Mouse (Mus musculus) E14TG2a.4 (cell line): ENCODE results near the gene Surf4.

ENCODE experiments used
- H3K27me3 ChIP-seq: 2 replicates; pipeline ENCODE4 v1.6.1; 2014; ENCODE audit warnings: low read length, control low read depth; ENCODE audit not compliant: insufficient read depth
- H3K36me3 ChIP-seq: 2 replicates; pipeline ENCODE4 v1.6.1; 2014; ENCODE audit warnings: low read length, control low read depth; ENCODE audit not compliant: insufficient read depth
- H3K4me1 ChIP-seq: replicated peaks from 2 replicates; pipeline ENCODE4 v1.6.1; 2014; ENCODE audit warnings: low read depth, low read length, control low read depth
- H3K4me3 ChIP-seq: replicated peaks from 2 replicates; pipeline ENCODE4 v1.5.1; 2014; ENCODE audit warnings: mild to moderate bottlenecking, low read length
- H3K9me3 ChIP-seq: 2 replicates; pipeline ENCODE4 v1.6.1; 2014; ENCODE audit warnings: low read length, control low read depth
- CTCF ChIP-seq: conservative IDR thresholded peaks from 2 replicates; pipeline ENCODE4 v1.5.1; 2014; ENCODE audit warnings: low read length
- NANOG ChIP-seq: IDR thresholded peaks from 2 replicates; pipeline ENCODE4 v1.6.1; 2014; ENCODE audit warnings: borderline replicate concordance, low read length, mixed read lengths
- POU5F1 ChIP-seq: IDR thresholded peaks from 2 replicates; pipeline ENCODE4 v1.6.1; 2014; ENCODE audit warnings: low read length, borderline replicate concordance

Gene Surf4

GRCm38 (mm10) chr2:26919684-26920083 lies 14.0 kb downstream of the Surf4 start:
- Histone ChIP-seq H3K36me3 (peaks cover 83% of the 10 kb centered on the region), H3K27me3 (no peaks in the 10 kb centered on the region), H3K9me3 (peaks cover 9% of the 10 kb centered on the region; the same call in 1 of the 2 replicates), H3K4me3 (no peak overlapping the region), H3K4me1 (peaks cover 55% of the 10 kb centered on the region)
- no peak for TF ChIP-seq NANOG
- TF ChIP-seq POU5F1: no peak
- no peak for TF ChIP-seq CTCF

GRCm38 (mm10) chr2:26916738-26917137 lies 17.0 kb downstream of the Surf4 start:
- Histone ChIP-seq H3K4me3 (peak overlapping the region; percentile 92), H3K4me1 (peaks cover 68% of the 10 kb centered on the region), H3K36me3 (peaks cover 83% of the 10 kb centered on the region), H3K9me3 (peaks cover 35% of the 10 kb centered on the region), H3K27me3 (no peaks in the 10 kb centered on the region)
- TF ChIP-seq POU5F1 (no peak), NANOG (no peak), CTCF (no peak)

- peaks cover 41% of the 10 kb centered on the region for H3K9me3 ChIP-seq
- peaks cover 66% of the 10 kb centered on the region for H3K4me1 ChIP-seq
- no peak for TF ChIP-seq NANOG
- TF ChIP-seq POU5F1: no peak
- TF ChIP-seq CTCF: no peak
- H3K4me3 ChIP-seq: peak within 1 kb of the TSS; percentile 92
- no peaks in the 10 kb centered on the region for H3K27me3 ChIP-seq
- peaks cover 83% of the 10 kb centered on the region for H3K36me3 ChIP-seq
Measured at GRCm38 (mm10) chr2:26915927-26916728, 17.6 kb downstream of the Surf4 start, which contains the start of the genes Surf2 and Surf1. Surf2 (plus strand) TSS chr2:26916367. Surf1 (minus strand) TSS chr2:26916530.

- peaks cover 62% of the 10 kb centered on the region for H3K4me1 ChIP-seq
- H3K36me3 ChIP-seq: peaks cover 69% of the 10 kb centered on the region
- TF ChIP-seq NANOG: no peak
- TF ChIP-seq CTCF: no peak
- TF ChIP-seq POU5F1: no peak
- no peaks in the 10 kb centered on the region for H3K27me3 ChIP-seq
- H3K9me3 ChIP-seq: peaks cover 41% of the 10 kb centered on the region
- H3K4me3 ChIP-seq: peak overlapping the region; percentile 99
Measured at GRCm38 (mm10) chr2:26914148-26914941, 19.4 kb downstream of the Surf4 start.

- Histone ChIP-seq H3K36me3 (peaks cover 67% of the 10 kb centered on the region), H3K4me1 (peaks cover 63% of the 10 kb centered on the region), H3K9me3 (peaks cover 41% of the 10 kb centered on the region), H3K4me3 (peak overlapping the region; percentile 99), H3K27me3 (no peaks in the 10 kb centered on the region)
- no peak for TF ChIP-seq NANOG
- TF ChIP-seq CTCF: no peak
- no peak for TF ChIP-seq POU5F1
Measured at GRCm38 (mm10) chr2:26913416-26914147, 20.1 kb downstream of the Surf4 start.

GRCm38 (mm10) chr2:26912253-26912770 lies 21.4 kb downstream of the Surf4 start:
- Histone ChIP-seq H3K4me3 (peak overlapping the region; percentile 99), H3K36me3 (peaks cover 67% of the 10 kb centered on the region), H3K9me3 (peaks cover 41% of the 10 kb centered on the region), H3K27me3 (no peaks in the 10 kb centered on the region), H3K4me1 (peaks cover 63% of the 10 kb centered on the region)
- TF ChIP-seq NANOG: no peak
- no peak for TF ChIP-seq CTCF
- TF ChIP-seq POU5F1: no peak

GRCm38 (mm10) chr2:26910994-26911765 lies 22.5 kb downstream of the Surf4 start:
- peak overlapping the region; percentile 99 for H3K4me3 ChIP-seq
- no peak for TF ChIP-seq CTCF
- TF ChIP-seq NANOG: no peak
- no peak for TF ChIP-seq POU5F1
- H3K4me1 ChIP-seq: peaks cover 58% of the 10 kb centered on the region
- H3K36me3 ChIP-seq: peaks cover 72% of the 10 kb centered on the region
- no peaks in the 10 kb centered on the region for H3K27me3 ChIP-seq
- H3K9me3 ChIP-seq: peaks cover 41% of the 10 kb centered on the region
